ENCODE assay signal across 24 mouse cellular contexts in the genomic region with DNA sequence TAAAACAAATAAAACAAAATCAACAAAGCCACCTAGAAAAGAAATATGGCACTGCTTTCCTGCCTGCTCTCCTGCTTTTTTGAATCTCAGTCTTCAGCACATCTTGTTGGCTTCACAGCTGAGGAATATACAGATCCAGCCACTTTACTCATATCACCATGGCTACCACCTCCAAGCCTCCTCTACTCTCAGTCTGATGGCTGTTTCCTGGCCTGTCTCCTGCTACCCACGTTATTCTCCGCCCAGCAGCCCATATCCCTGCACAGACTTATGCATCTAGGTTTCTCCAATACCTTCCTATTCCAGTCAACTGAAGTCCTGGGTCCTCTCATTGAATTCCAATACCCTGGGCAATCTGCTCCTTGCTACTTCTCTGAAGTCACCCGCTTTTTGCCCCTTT. TPM values are rescaled to one million over a fixed set of nuclear protein-coding genes. Genes with fewer than 3 reads are reported as not detected.
DNase-seq lines count a peak whose midpoint lies in the region; ATAC-seq and TF ChIP-seq lines count a peak whose summit lies in the region.
"Had no signal": no experiment of that assay in that cellular context is flagged by ENCODE, and none has a peak within 500 bp of the region (broad histone marks: within the 10 kb centered on the region; RNA-seq: fewer than 3 reads in every experiment).

No protein-coding gene starts in this region.

- H3K4me3 ChIP-seq in left cerebral cortex, adult 2 months = no peak overlapping the region
- H3K4me3 ChIP-seq: forebrain, embryonic 10.5 days; limb, embryonic 15.5 days; megakaryocyte, embryonic 14.5 days; neural tube, embryonic 15.5 days had no signal

- intact Hi-C loops in left cerebral cortex, adult 2 months (cut with DNase I) = no loop called here

- no peak for TF ChIP-seq CTCF in left cerebral cortex, adult 2 months (IDR thresholded peaks at IDR 0.05)

- no peak for ATAC-seq in megakaryocyte-erythroid progenitor cell, adult 5-6 weeks (replicated peaks; ENCODE audit: low FRiP score, low TSS enrichment, poor library complexity, severe bottlenecking)
- ATAC-seq: CD4-positive, CD25-positive, alpha-beta regulatory T cell, adult 4 months; midbrain, embryonic 16.5 days; Patski had no signal

- peak overlapping the region; percentile 88 for H3K27ac ChIP-seq in left cerebral cortex, adult 2 months
- H3K27ac ChIP-seq: forebrain, embryonic 10.5 days; limb, embryonic 15.5 days; neural tube, embryonic 15.5 days had no signal

- DNase-seq in layer of hippocampus, adult 11-12 months (ENCODE audit: low spot score) = peak; percentile 38
- DNase-seq in layer of hippocampus, adult 9-10 months (ENCODE audit: low spot score) = no peak
- peak; percentile 76 to 80 for DNase-seq in frontal cortex, adult 2 months (ENCODE audit: extremely low spot score in 1 of 2, low spot score in 1 of 2)
- DNase-seq in left cerebral cortex, adult 2 months (ENCODE audit: extremely low spot score in 1 of 2, low spot score in 2 of 2) = peak; percentile 56
- peak; percentile 68 for DNase-seq in right cerebral cortex, postnatal 25 days
- DNase-seq in thymus, postnatal 4 days = no peak
- DNase-seq in kidney, postnatal 4 days = no peak
- DNase-seq: adrenal gland, adult 8-10 months; cerebellum, postnatal 14 days; gastrocnemius, postnatal 36 days; heart, postnatal 10 days; kidney, adult 2 months; kidney, postnatal 14 days; lung, adult 18-20 months; lung, postnatal 14 days; thymus, postnatal 36 days had no signal

RNA-seq across cellular contexts. Expression of gene Tmem136, which starts 17.2 kb away (rescaled TPM):
- polyA plus RNA-seq in frontal cortex, adult 2 months (2012; rRNA removed) = 26.1 and 28.1 TPM in 2 replicates
- total RNA-seq in left cerebral cortex, adult 2 months (2021) = 10 to 100 TPM; 15.6 to 16.8 TPM
- total RNA-seq in megakaryocyte-erythroid progenitor cell, adult 5-6 weeks (2014; fragmentation: Nextera tagmentation) = 0.76 TPM in 1 of 2 replicates, not detected in the other
- total RNA-seq in megakaryocyte-erythroid progenitor cell, adult 5-6 weeks (2017) = 3.4 TPM in 1 of 2 replicates, not detected in the other

RNA-seq across cellular contexts. Expression of gene Arhgef12, which starts 26.5 kb away (rescaled TPM):
- polyA plus RNA-seq in frontal cortex, adult 2 months (2012; rRNA removed) = 63.2 and 67.2 TPM in 2 replicates
- total RNA-seq in left cerebral cortex, adult 2 months (2021) = 100 to 1,000 TPM; 162 to 164 TPM
- 23.4 and 34.6 TPM in 2 replicates for total RNA-seq in megakaryocyte-erythroid progenitor cell, adult 5-6 weeks (2014; fragmentation: Nextera tagmentation)
- 17.3 and 18.5 TPM in 2 replicates for total RNA-seq in megakaryocyte-erythroid progenitor cell, adult 5-6 weeks (2017)

Comparison
In these comparisons a context has a peak if more than half of its experiments do, and no peak if none do; other contexts are left out.
1. DNase-seq: peak in layer of hippocampus, adult 11-12 months (single experiment), frontal cortex, adult 2 months (2 of 2), left cerebral cortex, adult 2 months (2 of 2) and right cerebral cortex, postnatal 25 days (single experiment); none in layer of hippocampus, adult 9-10 months (single experiment), thymus, postnatal 4 days (single experiment) and kidney, postnatal 4 days (0 of 2).
2. RNA of gene Arhgef12, which starts 26.5 kb away (total RNA-seq): 162 to 164 TPM in left cerebral cortex, adult 2 months; 17.3 to 34.6 TPM in megakaryocyte-erythroid progenitor cell, adult 5-6 weeks; every median in the first group is over 4 times any median in the second.